Mouse (Mus musculus): ENCODE data around the gene Slc39a2.

Gene Slc39a2

GRCm38 (mm10) chr14:51930824-51931223, 38.1 kb downstream of the Slc39a2 start:
- in situ Hi-C loops (cut with MboI; ENCODE audit: low sequenced_read_pairs): no loop called here

GRCm38 (mm10) chr14:51932092-51933020, 39.7 kb downstream of the Slc39a2 start:
- in situ Hi-C loops (cut with MboI; ENCODE audit: low sequenced_read_pairs): no loop called here

GRCm38 (mm10) chr14:51939005-51939404, 46.3 kb downstream of the Slc39a2 start:
- in situ Hi-C loops (cut with MboI; ENCODE audit: low sequenced_read_pairs): no loop called here

- in situ Hi-C loops (cut with MboI; ENCODE audit: low sequenced_read_pairs): no loop called here
Measured at GRCm38 (mm10) chr14:51940944-51941560, 48.4 kb downstream of the Slc39a2 start.

- in situ Hi-C loops (cut with MboI; ENCODE audit: low sequenced_read_pairs): no loop called here
Measured at GRCm38 (mm10) chr14:51941577-51941976, 48.9 kb downstream of the Slc39a2 start.

- in situ Hi-C loops (cut with MboI; ENCODE audit: low sequenced_read_pairs): no loop called here
Measured at GRCm38 (mm10) chr14:51942236-51942635, 49.5 kb downstream of the Slc39a2 start.

GRCm38 (mm10) chr14:51943336-51943735, 50.6 kb downstream of the Slc39a2 start:
- in situ Hi-C loops (cut with MboI; ENCODE audit: low sequenced_read_pairs): no loop called here
